Mouse (Mus musculus) hindbrain, postnatal 0 days (tissue): Measurements from ENCODE around the gene Gad2. TPM values are rescaled to one million over a fixed set of nuclear protein-coding genes. Genes with fewer than 3 reads are reported as not detected.

Source experiments
- ATAC-seq: fragments of 200-750 bp; cut with Nextera tagmentation; 2 replicates; pipeline ENCODE4 v1.8.0; 2017; ENCODE audit warnings: mild to moderate bottlenecking, moderate TSS enrichment, moderate library complexity
- DNase-seq: peaks from one replicate; pipeline ENCODE4 v3.0.0-alpha.2; 2015; ENCODE audit warnings: low spot score
- H3K27ac ChIP-seq: fragments of 300-500 bp; sonication (generic); 2 replicates; pipeline ENCODE4 v1.5.1; 2014; ENCODE audit warnings: mild to moderate bottlenecking
- H3K27me3 ChIP-seq: fragments of 300-500 bp; sonication (generic); 2 replicates; pipeline ENCODE4 v1.6.1; 2014; ENCODE audit warnings: low read length, mixed read lengths; ENCODE audit not compliant: insufficient read depth
- H3K36me3 ChIP-seq: fragments of 300-500 bp; sonication (generic); 2 replicates; pipeline ENCODE4 v1.6.1; 2014; ENCODE audit warnings: low read length, mixed read lengths; ENCODE audit not compliant: insufficient read depth
- H3K4me1 ChIP-seq: fragments of 300-500 bp; sonication (generic); 2 replicates; pipeline ENCODE4 v1.6.1; 2014; ENCODE audit warnings: antibody characterized with exemption, low read length, mixed read lengths; ENCODE audit not compliant: insufficient read depth
- H3K4me2 ChIP-seq: fragments of 300-500 bp; sonication (generic); 2 replicates; pipeline ENCODE4 v1.6.1; 2014; ENCODE audit warnings: low read depth, mild to moderate bottlenecking, low read length, moderate library complexity, mixed read lengths
- H3K4me3 ChIP-seq: fragments of 300-500 bp; sonication (generic); 2 replicates; pipeline ENCODE4 v1.5.1; 2014; ENCODE audit warnings: low read length
- H3K9ac ChIP-seq: fragments of 300-500 bp; sonication (generic); replicated peaks from 2 replicates; pipeline ENCODE4 v1.6.1; 2014; ENCODE audit warnings: mild to moderate bottlenecking, low read length, moderate library complexity, mixed read lengths
- H3K9me3 ChIP-seq: fragments of 300-500 bp; sonication (generic); 2 replicates; pipeline ENCODE4 v1.6.1; 2016; ENCODE audit warnings: low read length, mixed read lengths
- CTCF ChIP-seq: IDR thresholded peaks from 2 replicates; pipeline ENCODE4 v1.5.1; 2016; ENCODE audit warnings: antibody characterized with exemption, control low read depth, low read depth
- WGBS: fragments of 180-500 bp; shearing (Covaris S2); extraction: QIAGEN DNeasy Blood & Tissue Kit; methylation state at CpG from one replicate; pipeline ENCODE4 v1.1.7; 2014; 5-methylcytosine and 5-hydroxymethylcytosine counted together
- microRNA-seq, 2 experiments: library from miRNA; unstranded; fragments of <30 nt; microRNA quantifications; one replicate each; pipeline ENCODE4; 2016
- polyA plus RNA-seq: library from polyadenylated mRNA; unstranded; fragments of >200 nt; fragmentation: Nextera tagmentation; extraction: Ambion mirVana; gene quantifications from 2 replicates; pipeline ENCODE4 v1.2.1, GENCODE M21; 2015
- total RNA-seq: library from RNA; depleted of rRNA; stranded (reverse); fragments of >200 nt; gene quantifications from 2 replicates; pipeline ENCODE4 v1.2.3, GENCODE M21; 2014; rRNA removed

Gad2 gene
- total and polyA plus RNA-seq, 2 experiments from 2014 or later: 34.9 to 48.3 TPM

DNA sequence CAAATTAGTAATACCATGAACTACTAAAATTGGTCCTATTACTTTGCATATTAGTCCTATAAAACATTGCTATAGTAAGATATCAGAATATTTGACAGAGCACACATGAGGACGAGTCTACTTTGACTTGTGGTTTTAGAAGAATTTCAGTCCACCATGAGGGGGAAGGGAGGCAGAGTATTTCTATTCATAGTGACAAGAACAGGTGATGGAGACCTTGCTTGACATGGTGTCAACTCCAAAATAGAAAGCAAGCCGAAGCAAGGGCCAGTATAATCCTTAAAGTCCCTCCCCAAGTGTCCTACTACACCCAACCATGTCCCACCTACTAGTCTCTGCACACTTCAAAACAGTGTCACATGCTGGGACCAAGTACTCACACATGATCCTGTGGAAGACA is 114.1 kb downstream of the Gad2 start:
- no peak overlapping the region for H3K9ac ChIP-seq
- ATAC-seq: no peak

GRCm38 (mm10) chr2:22739369-22739768 is 117.4 kb downstream of the Gad2 start:
- ATAC-seq (no peak), DNase-seq (peak; percentile 10)
- 94% methylated on average over 1 of the region's 1 CpGs for WGBS
- TF ChIP-seq CTCF: no peak
- Histone ChIP-seq H3K4me3 (no peak overlapping the region), H3K9me3 (no peaks in the 10 kb centered on the region), H3K36me3 (no peaks in the 10 kb centered on the region), H3K9ac (no peak overlapping the region), H3K27me3 (no peaks in the 10 kb centered on the region), H3K4me1 (no peaks in the 10 kb centered on the region), H3K4me2 (no peak overlapping the region), H3K27ac (no peak overlapping the region)

More for the DNA sequence above, 114.1 kb downstream of the Gad2 start:
- no peak for TF ChIP-seq CTCF
- WGBS: 81% methylated on average over 2 of the region's 2 CpGs
- H3K4me2 ChIP-seq: no peak overlapping the region
- H3K9me3 ChIP-seq: no peaks in the 10 kb centered on the region
- no peak overlapping the region for H3K27ac ChIP-seq
- no peaks in the 10 kb centered on the region for H3K36me3 ChIP-seq
- no peaks in the 10 kb centered on the region for H3K4me1 ChIP-seq
- H3K4me3 ChIP-seq: no peak overlapping the region
- no peaks in the 10 kb centered on the region for H3K27me3 ChIP-seq
- DNase-seq: no peak

GRCm38 (mm10) chr2:22740441-22740840 is 118.4 kb downstream of the Gad2 start:
- no peak for ATAC-seq

GRCm38 (mm10) chr2:22741222-22741621 is 119.2 kb downstream of the Gad2 start:
- H3K36me3 ChIP-seq: no peaks in the 10 kb centered on the region
- no peaks in the 10 kb centered on the region for H3K27me3 ChIP-seq
- ATAC-seq (no peak), DNase-seq (no peak)
- no peak overlapping the region for H3K4me2 ChIP-seq
- H3K4me1 ChIP-seq: no peaks in the 10 kb centered on the region
- H3K9ac ChIP-seq: no peak overlapping the region
- TF ChIP-seq CTCF: peak; percentile 38; the same call in 1 of the 2 replicates
- H3K4me3 ChIP-seq: no peak overlapping the region
- H3K27ac ChIP-seq: no peak overlapping the region
- WGBS: 62% methylated on average over 3 of the region's 3 CpGs
- no peaks in the 10 kb centered on the region for H3K9me3 ChIP-seq

More at GRCm38 (mm10) chr2:22740441-22740840, 118.4 kb downstream of the Gad2 start:
- no peak for DNase-seq
- no peaks in the 10 kb centered on the region for H3K36me3 ChIP-seq
- 94% methylated on average over 1 of the region's 1 CpGs for WGBS
- no peaks in the 10 kb centered on the region for H3K9me3 ChIP-seq
- H3K4me2 ChIP-seq: no peak overlapping the region
- no peaks in the 10 kb centered on the region for H3K4me1 ChIP-seq
- H3K27me3 ChIP-seq: no peaks in the 10 kb centered on the region
- TF ChIP-seq CTCF: no peak
- no peak overlapping the region for H3K9ac ChIP-seq
- no peak overlapping the region for H3K27ac ChIP-seq
- H3K4me3 ChIP-seq: no peak overlapping the region

Small RNA genes lying within 50 kb of the gene (microRNA-seq; reads per million reads assigned to microRNA genes)
- gene Gm23636: 0 reads per million in 2 experiments
- 0 reads per million in 2 experiments for gene Mir3967

Other genes with a start within 250 kb of the Gad2 start
- 0.10 and 1.0 TPM in 2 replicates for gene Apbb1ip, start 151.9 kb downstream of the Gad2 start, total RNA-seq
- gene Apbb1ip, start 151.9 kb downstream of the Gad2 start, polyA plus RNA-seq: 1.7 and 2.5 TPM in 2 replicates